Mouse (Mus musculus) spleen, adult 2 months (tissue): Measurements from ENCODE around the gene Gfod2.
A peak's percentile ranks its signal among the peaks of the same experiment; 100 is the strongest.

Source experiments
- CTCF ChIP-seq: fragments of 200-500 bp; IDR thresholded peaks from 2 replicates; pipeline ENCODE4 v1.5.1; 2011; ENCODE audit warnings: mild to moderate bottlenecking, inconsistent platforms; ENCODE audit not compliant: insufficient read depth, insufficient read length, insufficient replicate concordance; ENCODE audit errors: extremely low read depth
- POLR2A ChIP-seq: fragments of 200-500 bp; IDR thresholded peaks from 2 replicates; pipeline ENCODE4 v1.6.1; 2011; ENCODE audit warnings: low read depth, low read length, inconsistent platforms

DNA sequence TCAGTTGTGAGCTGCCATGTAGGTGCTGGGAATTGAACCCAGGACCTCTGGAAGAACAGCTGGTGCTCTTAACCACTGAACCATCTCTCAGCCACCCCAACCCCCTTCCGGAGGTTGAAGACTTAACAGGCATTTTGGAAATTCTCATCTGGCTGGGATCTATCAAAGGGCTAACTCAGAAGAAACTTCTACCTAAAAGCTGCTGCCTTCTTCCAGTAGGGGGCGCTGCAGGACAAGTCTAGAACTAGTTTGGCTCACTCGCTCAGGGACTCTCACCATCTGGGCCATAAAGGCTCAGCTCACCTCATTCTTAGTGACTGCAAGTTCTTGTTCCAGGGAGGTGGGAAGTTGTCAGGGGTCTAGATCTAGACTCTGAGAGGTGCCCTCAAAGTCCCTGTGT lies 44.3 kb downstream of the Gfod2 start:
- TF ChIP-seq POLR2A (no peak), CTCF (peak; percentile 89; the same call in 1 of the 2 replicates)
